8 mouse cellular contexts compared by ENCODE assay signal in genomic region chr3:90293352-90294063, GRCm38 (mm10). TPM values are rescaled to one million over a fixed set of nuclear protein-coding genes. Genes with fewer than 3 reads are reported as not detected.
A peak's percentile ranks its signal among the peaks of the same experiment; 100 is the strongest.
DNase-seq lines count a peak whose midpoint lies in the region; ATAC-seq and TF ChIP-seq lines count a peak whose summit lies in the region.

No protein-coding gene starts in this region.

- ATAC-seq in embryonic facial prominence, embryonic 12.5 days (ENCODE audit: insufficient number of reproducible peaks, insufficient read depth, low FRiP score, low TSS enrichment): peak; percentile 57
- ATAC-seq in heart, embryonic 11.5 days (replicated peaks; ENCODE audit: insufficient number of reproducible peaks, low FRiP score, low TSS enrichment): peak; percentile 29

- peak; percentile 72 for DNase-seq in CH12.LX (ENCODE audit: extremely low read depth)
- peak; percentile 87 for DNase-seq in adrenal gland, postnatal 14 days
- peak; percentile 76 for DNase-seq in kidney, postnatal 14 days
- DNase-seq in lung, adult 18-20 months: peak; percentile 36 to 62
- peak; percentile 68 for DNase-seq in ovary, postnatal 36 days (ENCODE audit: low spot score)
- peak; percentile 54 for DNase-seq in urinary bladder, postnatal 25 days (ENCODE audit: low spot score)

- dilution Hi-C loops in CH12.LX (cut with MboI; ENCODE audit: extremely low pct_ligation_motif_present, extremely low pct_unique_long_range_greater_than_20kb, low sequenced_read_pairs): no loop called here

- no peak for TF ChIP-seq EP300 in CH12.LX (IDR thresholded peaks at IDR 0.05; ENCODE audit: low read length)

- peaks cover 53% of the 10 kb centered on the region for H3K79me2 ChIP-seq in CH12.LX (replicated peaks; ENCODE audit: control insufficient read depth, extremely low read depth, insufficient read depth, poor library complexity, severe bottlenecking)

- WGBS in embryonic facial prominence, embryonic 12.5 days: under 1% methylated on average over 30 of the region's 68 CpGs
- under 1% methylated on average over 31 of the region's 68 CpGs for WGBS in heart, embryonic 11.5 days (ENCODE audit: insufficient replicate concordance)

- TF ChIP-seq CTCF in CH12.LX (conservative IDR thresholded peaks at IDR 0.05 in 1 of 2, IDR thresholded peaks at IDR 0.05 in 1 of 2; ENCODE audit: low read depth in 2 of 2, low read length in 2 of 2): no peak

- H3K4me3 ChIP-seq in CH12.LX (replicated peaks in 1 of 3; ENCODE audit: low read depth in 2 of 3, low read length in 2 of 3, poor library complexity in 1 of 3): peak overlapping the region; percentile 85 to 98 (median 94)
- peak overlapping the region; percentile 69 for H3K4me3 ChIP-seq in embryonic facial prominence, embryonic 12.5 days
- H3K4me3 ChIP-seq in heart, embryonic 11.5 days (ENCODE audit: low read depth, low read length): peak overlapping the region; percentile 83

- in situ Hi-C loops in CH12.LX (cut with MboI; ENCODE audit: low pct_ligation_motif_present, low pct_unique_long_range_greater_than_20kb, low sequenced_read_pairs): loop anchor here (10.0 kb wide), 1 partner anchor 81 kb away; no protein-coding TSS in a partner anchor

- H3K4me2 ChIP-seq in CH12.LX (ENCODE audit: insufficient read depth, low read depth, poor library complexity, severe bottlenecking): peak overlapping the region; percentile 88
- peak overlapping the region; percentile 66 for H3K4me2 ChIP-seq in embryonic facial prominence, embryonic 12.5 days (replicated peaks)
- peak overlapping the region; percentile 76 for H3K4me2 ChIP-seq in heart, embryonic 11.5 days

- peak; percentile 49 for TF ChIP-seq POLR2A in CH12.LX (IDR thresholded peaks at IDR 0.05; ENCODE audit: low read depth, low read length)

- peak overlapping the region; percentile 98 for H3K9ac ChIP-seq in CH12.LX (ENCODE audit: insufficient read depth, low read depth)
- H3K9ac ChIP-seq in embryonic facial prominence, embryonic 12.5 days: peak overlapping the region; percentile 73
- H3K9ac ChIP-seq in heart, embryonic 11.5 days (ENCODE audit: low read depth, low read length): peak overlapping the region; percentile 90

- H3K9me3 ChIP-seq in CH12.LX (replicated peaks; ENCODE audit: low read length): no peaks in the 10 kb centered on the region
- no peaks in the 10 kb centered on the region for H3K9me3 ChIP-seq in embryonic facial prominence, embryonic 12.5 days
- H3K9me3 ChIP-seq in heart, embryonic 11.5 days (replicated peaks; ENCODE audit: control insufficient read depth, low read length): no peaks in the 10 kb centered on the region

- H3K27ac ChIP-seq in CH12.LX (ENCODE audit: insufficient read depth, low read depth): peak overlapping the region; percentile 90
- peak overlapping the region; percentile 97 for H3K27ac ChIP-seq in embryonic facial prominence, embryonic 12.5 days
- peak overlapping the region; percentile 97 for H3K27ac ChIP-seq in heart, embryonic 11.5 days (ENCODE audit: low read depth, low read length)

- peaks cover 6 to 37% of the 10 kb centered on the region in 2 experiments; a peak in 3 of 4 replicates for H3K4me1 ChIP-seq in CH12.LX (ENCODE audit: control insufficient read depth in 1 of 2, insufficient read depth in 2 of 2)
- peaks cover 11% of the 10 kb centered on the region for H3K4me1 ChIP-seq in embryonic facial prominence, embryonic 12.5 days
- peaks cover 11% of the 10 kb centered on the region for H3K4me1 ChIP-seq in heart, embryonic 11.5 days (ENCODE audit: control insufficient read depth, insufficient read depth, low read length)

- peaks cover 2 to 15% of the 10 kb centered on the region in 2 experiments for H3K36me3 ChIP-seq in CH12.LX (replicated peaks in 1 of 2; ENCODE audit: control insufficient read depth in 1 of 2, insufficient read depth in 1 of 2, low read length in 1 of 2)
- H3K36me3 ChIP-seq in embryonic facial prominence, embryonic 12.5 days: no peaks in the 10 kb centered on the region
- no peaks in the 10 kb centered on the region for H3K36me3 ChIP-seq in heart, embryonic 11.5 days (ENCODE audit: control insufficient read depth, insufficient read depth, low read length)

- H3K27me3 ChIP-seq in CH12.LX (replicated peaks): no peaks in the 10 kb centered on the region
- no peaks in the 10 kb centered on the region for H3K27me3 ChIP-seq in embryonic facial prominence, embryonic 12.5 days
- no peaks in the 10 kb centered on the region for H3K27me3 ChIP-seq in heart, embryonic 11.5 days (ENCODE audit: control insufficient read depth, insufficient read depth, low read length)

- TF ChIP-seq RAD21 in CH12.LX (IDR thresholded peaks at IDR 0.05; ENCODE audit: low read depth, low read length): no peak

TF ChIP-seq in CH12.LX, 34 proteins besides CTCF, POLR2A, EP300 and RAD21:
- TF ChIP-seq POLR2AphosphoS2 (IDR thresholded peaks at IDR 0.05; ENCODE audit: low read depth, low read length) (no peak; the same call in 1 of the 2 replicates), SMC3 (IDR thresholded peaks at IDR 0.05; ENCODE audit: low read depth, low read length) (no peak), MAX (IDR thresholded peaks at IDR 0.05; ENCODE audit: low read length) (no peak), MXI1 (IDR thresholded peaks at IDR 0.05; ENCODE audit: low read depth, low read length) (peak; percentile 45; the same call in 1 of the 2 replicates), UBTF (IDR thresholded peaks at IDR 0.05; ENCODE audit: low read depth, low read length) (no peak), MAZ (IDR thresholded peaks at IDR 0.05; ENCODE audit: low read depth, low read length) (0 out of 2 replicates have a peak, but pooled peaks have one; percentile 58), SIN3A (IDR thresholded peaks at IDR 0.05; ENCODE audit: low read length) (0 out of 2 replicates have a peak, but pooled peaks have one; percentile 27), GABPA (IDR thresholded peaks at IDR 0.05; ENCODE audit: insufficient replicate concordance, low read depth, low read length) (no peak), MYC (IDR thresholded peaks at IDR 0.05; ENCODE audit: low read depth, low read length) (no peak), CHD2 (IDR thresholded peaks at IDR 0.05; ENCODE audit: low read length) (peak; percentile 33; the same call in 1 of the 2 replicates), ZKSCAN1 (IDR thresholded peaks at IDR 0.05; ENCODE audit: borderline replicate concordance, low read depth, low read length) (no peak), TCF12 (IDR thresholded peaks at IDR 0.05; ENCODE audit: low read depth, low read length) (0 out of 2 replicates have a peak, but pooled peaks have one; percentile 18), ZNF384 (IDR thresholded peaks at IDR 0.05; ENCODE audit: low read depth, low read length) (no peak), USF2 (conservative IDR thresholded peaks at IDR 0.05; ENCODE audit: low read depth, low read length) (no peak), CHD1 (IDR thresholded peaks at IDR 0.05; ENCODE audit: low read depth, low read length) (0 out of 2 replicates have a peak, but pooled peaks have one; percentile 57), ZMIZ1 (IDR thresholded peaks at IDR 0.05; ENCODE audit: low read depth, low read length) (0 out of 2 replicates have a peak, but pooled peaks have one; percentile 32), ETS1 (conservative IDR thresholded peaks at IDR 0.05; ENCODE audit: low read depth, low read length) (no peak)

RNA-seq across cellular contexts. Expression of gene Gatad2b, which starts 0.5 kb away (rescaled TPM):
- total RNA-seq in CH12.LX (2012; rRNA removed) (8.9 and 10.0 TPM in 2 replicates), CH12.LX (2014; rRNA removed) (6.4 and 8.4 TPM in 2 replicates)
- polyA plus RNA-seq in CH12.LX (2012; ENCODE audit: insufficient read length, low read depth): 20.6 and 22.6 TPM in 2 replicates
- total RNA-seq in adrenal gland, postnatal 14 days (2021): 66.4 and 76.6 TPM in 2 replicates
- 16.6 and 18.2 TPM in 2 replicates for polyA plus RNA-seq in embryonic facial prominence, embryonic 12.5 days (2016; fragmentation: Nextera tagmentation; extraction: Ambion mirVana)
- 8.4 and 14.3 TPM in 2 replicates for polyA plus RNA-seq in heart, embryonic 11.5 days (2014; fragmentation: Nextera tagmentation; extraction: Ambion mirVana)

RNA-seq across cellular contexts. Expression of gene Dennd4b, which starts 28.5 kb away (rescaled TPM):
- total RNA-seq in CH12.LX (2012; rRNA removed) (27.8 and 28.1 TPM in 2 replicates), CH12.LX (2014; rRNA removed) (9.4 and 9.8 TPM in 2 replicates)
- 34.4 and 45.3 TPM in 2 replicates for polyA plus RNA-seq in CH12.LX (2012; ENCODE audit: insufficient read length, low read depth)
- total RNA-seq in adrenal gland, postnatal 14 days (2021): 6.9 and 12.3 TPM in 2 replicates
- 5.7 and 8.0 TPM in 2 replicates for polyA plus RNA-seq in embryonic facial prominence, embryonic 12.5 days (2016; fragmentation: Nextera tagmentation; extraction: Ambion mirVana)
- 4.1 and 4.4 TPM in 2 replicates for polyA plus RNA-seq in heart, embryonic 11.5 days (2014; fragmentation: Nextera tagmentation; extraction: Ambion mirVana)

RNA-seq across cellular contexts. Expression of gene Crtc2, which starts 39.5 kb away (rescaled TPM):
- total RNA-seq in CH12.LX (2012; rRNA removed): 13.5 and 14.1 TPM in 2 replicates
- total RNA-seq in CH12.LX (2014; rRNA removed): 5.4 and 6.1 TPM in 2 replicates
- 62.1 and 69.8 TPM in 2 replicates for polyA plus RNA-seq in CH12.LX (2012; ENCODE audit: insufficient read length, low read depth)
- 37.5 and 51.7 TPM in 2 replicates for total RNA-seq in adrenal gland, postnatal 14 days (2021)
- polyA plus RNA-seq in embryonic facial prominence, embryonic 12.5 days (2016; fragmentation: Nextera tagmentation; extraction: Ambion mirVana): 20.3 and 21.7 TPM in 2 replicates
- 7.5 and 11.6 TPM in 2 replicates for polyA plus RNA-seq in heart, embryonic 11.5 days (2014; fragmentation: Nextera tagmentation; extraction: Ambion mirVana)

RNA-seq across cellular contexts. Expression of gene Slc39a1, which starts 45.5 kb away (rescaled TPM):
- total RNA-seq in CH12.LX (2012; rRNA removed) (42.2 and 44.4 TPM in 2 replicates), CH12.LX (2014; rRNA removed) (22.9 and 23.8 TPM in 2 replicates)
- polyA plus RNA-seq in CH12.LX (2012; ENCODE audit: insufficient read length, low read depth): 40.4 and 40.7 TPM in 2 replicates
- total RNA-seq in adrenal gland, postnatal 14 days (2021): 106 and 108 TPM in 2 replicates
- 63.3 and 63.5 TPM in 2 replicates for polyA plus RNA-seq in embryonic facial prominence, embryonic 12.5 days (2016; fragmentation: Nextera tagmentation; extraction: Ambion mirVana)
- polyA plus RNA-seq in heart, embryonic 11.5 days (2014; fragmentation: Nextera tagmentation; extraction: Ambion mirVana): 74.0 and 80.8 TPM in 2 replicates

RNA-seq across cellular contexts. Expression of gene Creb3l4, which starts 50.2 kb away (rescaled TPM):
- total RNA-seq in CH12.LX (2012; rRNA removed) (0.25 and 0.89 TPM in 2 replicates), CH12.LX (2014; rRNA removed) (0.21 and 0.72 TPM in 2 replicates)
- polyA plus RNA-seq in CH12.LX (2012; ENCODE audit: insufficient read length, low read depth): 0.59 and 0.70 TPM in 2 replicates
- total RNA-seq in adrenal gland, postnatal 14 days (2021): 0.33 and 0.38 TPM in 2 replicates
- polyA plus RNA-seq in embryonic facial prominence, embryonic 12.5 days (2016; fragmentation: Nextera tagmentation; extraction: Ambion mirVana): 8.5 and 9.7 TPM in 2 replicates
- polyA plus RNA-seq in heart, embryonic 11.5 days (2014; fragmentation: Nextera tagmentation; extraction: Ambion mirVana): 2.3 and 2.6 TPM in 2 replicates

Comparison
In these comparisons a context has a peak if more than half of its experiments do, and no peak if none do; other contexts are left out.
1. Peak in every context shown above with its lines: DNase-seq, ATAC-seq, H3K4me3 ChIP-seq and H3K27ac ChIP-seq.